Mouse (Mus musculus): ENCODE results near the gene Zc3h18. TPM values are rescaled to one million over a fixed set of nuclear protein-coding genes. Genes with fewer than 3 reads are reported as not detected.
A peak's percentile ranks its signal among the peaks of the same experiment; 100 is the strongest.

The Zc3h18 gene
- polyA plus RNA-seq, 1 experiment from 2014 or later = 71.8 TPM

GRCm38 (mm10) chr8:122445203-122445602 lies 68.8 kb downstream of the Zc3h18 start:
- Histone ChIP-seq H3K27ac (peak overlapping the region; percentile 99; the same call in 1 of the 2 replicates), H3K4me2 (peak overlapping the region; percentile 68), H3K36me3 (replicated peaks) (no peaks in the 10 kb centered on the region), H3K4me3 (replicated peaks) (no peak overlapping the region), H3K9ac (peak overlapping the region; percentile 17; the same call in 1 of the 2 replicates), H3K9me3 (no peaks in the 10 kb centered on the region), H3K27me3 (0 out of 2 replicates have a peak, but pooled peaks cover 11% of the 10 kb centered on the region), H3K4me1 (peaks cover 31% of the 10 kb centered on the region)
- no peak for ATAC-seq (ENCODE audit: low FRiP score)
- 80% methylated on average over 3 of the region's 3 CpGs for WGBS

- 82% methylated on average over 7 of the region's 7 CpGs for WGBS
- no peak for ATAC-seq (ENCODE audit: low FRiP score)
Measured at GRCm38 (mm10) chr8:122451161-122451703, 74.8 kb downstream of the Zc3h18 start.

GRCm38 (mm10) chr8:122452154-122452553 lies 75.7 kb downstream of the Zc3h18 start:
- Histone ChIP-seq H3K9me3 (no peaks in the 10 kb centered on the region), H3K4me1 (no peaks in the 10 kb centered on the region), H3K4me2 (no peak overlapping the region), H3K27me3 (peaks cover 17% of the 10 kb centered on the region), H3K36me3 (replicated peaks) (no peaks in the 10 kb centered on the region), H3K9ac (no peak overlapping the region), H3K4me3 (replicated peaks) (no peak overlapping the region), H3K27ac (no peak overlapping the region)
- ATAC-seq (ENCODE audit: low FRiP score) = no peak
- WGBS = 88% methylated on average over 10 of the region's 10 CpGs

More at GRCm38 (mm10) chr8:122451161-122451703, 74.8 kb downstream of the Zc3h18 start:
- no peaks in the 10 kb centered on the region for H3K4me1 ChIP-seq
- H3K27ac ChIP-seq = no peak overlapping the region
- H3K36me3 ChIP-seq (replicated peaks) = no peaks in the 10 kb centered on the region
- peaks cover 14% of the 10 kb centered on the region; the same call in 1 of the 2 replicates for H3K27me3 ChIP-seq
- H3K4me3 ChIP-seq (replicated peaks) = no peak overlapping the region
- no peak overlapping the region for H3K4me2 ChIP-seq
- no peak overlapping the region for H3K9ac ChIP-seq
- H3K9me3 ChIP-seq = no peaks in the 10 kb centered on the region

- no peaks in the 10 kb centered on the region for H3K4me1 ChIP-seq
- H3K27ac ChIP-seq = no peak overlapping the region
- no peaks in the 10 kb centered on the region for H3K9me3 ChIP-seq
- no peak for ATAC-seq (ENCODE audit: low FRiP score)
- no peak overlapping the region for H3K4me3 ChIP-seq (replicated peaks)
- no peak overlapping the region for H3K9ac ChIP-seq
- 90% methylated on average over 6 of the region's 6 CpGs for WGBS
- no peaks in the 10 kb centered on the region for H3K36me3 ChIP-seq (replicated peaks)
- H3K27me3 ChIP-seq = peaks cover 34% of the 10 kb centered on the region
- no peak overlapping the region for H3K4me2 ChIP-seq
Measured at GRCm38 (mm10) chr8:122454409-122454808, 78.0 kb downstream of the Zc3h18 start.

- H3K9ac ChIP-seq = no peak overlapping the region
- H3K4me3 ChIP-seq (replicated peaks) = no peak overlapping the region
- H3K27me3 ChIP-seq = peaks cover 61% of the 10 kb centered on the region
- peaks cover 15% of the 10 kb centered on the region for H3K4me1 ChIP-seq
- no peak for ATAC-seq (ENCODE audit: low FRiP score)
- H3K4me2 ChIP-seq = no peak overlapping the region
- H3K9me3 ChIP-seq = no peaks in the 10 kb centered on the region
- no peaks in the 10 kb centered on the region for H3K36me3 ChIP-seq (replicated peaks)
- H3K27ac ChIP-seq = no peak overlapping the region
- WGBS = 73% methylated on average over 11 of the region's 11 CpGs
Measured at GRCm38 (mm10) chr8:122457171-122457570, 80.8 kb downstream of the Zc3h18 start.

GRCm38 (mm10) chr8:122459218-122459900 lies 83.0 kb downstream of the Zc3h18 start:
- WGBS = 53% methylated on average over 6 of the region's 6 CpGs
- no peak overlapping the region for H3K9ac ChIP-seq
- H3K27me3 ChIP-seq = peaks cover 82% of the 10 kb centered on the region
- no peak overlapping the region for H3K4me3 ChIP-seq (replicated peaks)
- no peak overlapping the region for H3K27ac ChIP-seq
- no peak for ATAC-seq (ENCODE audit: low FRiP score)
- peaks cover 15% of the 10 kb centered on the region for H3K4me1 ChIP-seq
- H3K4me2 ChIP-seq = no peak overlapping the region
- no peaks in the 10 kb centered on the region for H3K36me3 ChIP-seq (replicated peaks)
- no peaks in the 10 kb centered on the region for H3K9me3 ChIP-seq

- peaks cover 82% of the 10 kb centered on the region for H3K27me3 ChIP-seq
- 30% methylated on average over 7 of the region's 7 CpGs for WGBS
- no peak overlapping the region for H3K9ac ChIP-seq
- H3K9me3 ChIP-seq = no peaks in the 10 kb centered on the region
- peaks cover 15% of the 10 kb centered on the region for H3K4me1 ChIP-seq
- H3K4me2 ChIP-seq = peak overlapping the region; percentile 65
- H3K4me3 ChIP-seq (replicated peaks) = peak overlapping the region; percentile 37; the same call in 1 of the 2 replicates
- no peak overlapping the region for H3K27ac ChIP-seq
- ATAC-seq (ENCODE audit: low FRiP score) = no peak
- H3K36me3 ChIP-seq (replicated peaks) = no peaks in the 10 kb centered on the region
Measured at GRCm38 (mm10) chr8:122459990-122460389, 83.6 kb downstream of the Zc3h18 start.

- H3K27ac ChIP-seq = no peak within 1 kb of the TSS
- WGBS = 2% methylated on average over 55 of the region's 56 CpGs
- peaks cover 15% of the 10 kb centered on the region for H3K4me1 ChIP-seq
Measured at GRCm38 (mm10) chr8:122460524-122461472, 84.4 kb downstream of the Zc3h18 start, which contains the start of gene Snai3. TSS of gene Snai3 (minus strand) at chr8:122460733.

GRCm38 (mm10) chr8:122461473-122462148 lies 85.2 kb downstream of the Zc3h18 start:
- H3K27me3 ChIP-seq = peaks cover 75% of the 10 kb centered on the region
- no peaks in the 10 kb centered on the region for H3K9me3 ChIP-seq
- H3K27ac ChIP-seq = 0 out of 2 replicates have a peak overlapping the region, but pooled peaks have one; percentile 14
- 62% methylated on average over 11 of the region's 11 CpGs for WGBS
- H3K36me3 ChIP-seq (replicated peaks) = peaks cover 4% of the 10 kb centered on the region
- H3K4me1 ChIP-seq = peaks cover 15% of the 10 kb centered on the region
- no peak overlapping the region for H3K4me3 ChIP-seq (replicated peaks)
- no peak for ATAC-seq (ENCODE audit: low FRiP score)
- no peak overlapping the region for H3K4me2 ChIP-seq
- no peak overlapping the region for H3K9ac ChIP-seq

More at GRCm38 (mm10) chr8:122460524-122461472, 84.4 kb downstream of the Zc3h18 start, which contains the start of gene Snai3:
- Histone ChIP-seq H3K27me3 (peaks cover 82% of the 10 kb centered on the region), H3K9ac (peak within 1 kb of the TSS; percentile 40; the same call in 1 of the 2 replicates), H3K4me3 (replicated peaks) (peak within 1 kb of the TSS; percentile 37), H3K4me2 (peak within 1 kb of the TSS; percentile 65), H3K36me3 (replicated peaks) (no peaks in the 10 kb centered on the region), H3K9me3 (no peaks in the 10 kb centered on the region)
- ATAC-seq (ENCODE audit: low FRiP score) = peak; percentile 64

GRCm38 (mm10) chr8:122462510-122462909 lies 86.1 kb downstream of the Zc3h18 start:
- H3K9me3 ChIP-seq = no peaks in the 10 kb centered on the region
- no peak for ATAC-seq (ENCODE audit: low FRiP score)
- WGBS = 74% methylated on average over 8 of the region's 8 CpGs
- H3K4me1 ChIP-seq = peaks cover 15% of the 10 kb centered on the region
- H3K4me2 ChIP-seq = no peak overlapping the region
- H3K4me3 ChIP-seq (replicated peaks) = no peak overlapping the region
- H3K36me3 ChIP-seq (replicated peaks) = peaks cover 13% of the 10 kb centered on the region
- H3K9ac ChIP-seq = no peak overlapping the region
- H3K27me3 ChIP-seq = peaks cover 66% of the 10 kb centered on the region
- no peak overlapping the region for H3K27ac ChIP-seq

- no peak overlapping the region for H3K4me2 ChIP-seq
- no peak overlapping the region for H3K4me3 ChIP-seq (replicated peaks)
- H3K27me3 ChIP-seq = peaks cover 52% of the 10 kb centered on the region
- H3K36me3 ChIP-seq (replicated peaks) = peaks cover 25% of the 10 kb centered on the region
- no peaks in the 10 kb centered on the region for H3K9me3 ChIP-seq
- no peak overlapping the region for H3K27ac ChIP-seq
- 71% methylated on average over 12 of the region's 12 CpGs for WGBS
- ATAC-seq (ENCODE audit: low FRiP score) = no peak
- H3K9ac ChIP-seq = no peak overlapping the region
- H3K4me1 ChIP-seq = peaks cover 15% of the 10 kb centered on the region
Measured at GRCm38 (mm10) chr8:122463651-122464640, 87.5 kb downstream of the Zc3h18 start.

Data from forebrain, embryonic 12.5 days (tissue).